Mouse (Mus musculus) cortical plate, adult 2 months (tissue): Measurements from ENCODE around the gene Bud31.

ENCODE experiments used
- CTCF ChIP-seq: fragments of 200-500 bp; IDR thresholded peaks from 2 replicates; pipeline ENCODE4 v1.5.1; 2011; ENCODE audit warnings: mild to moderate bottlenecking, control low read depth, low read length; ENCODE audit not compliant: insufficient read depth; ENCODE audit errors: extremely low read depth
- POLR2A ChIP-seq: fragments of 200-500 bp; IDR thresholded peaks from 2 replicates; pipeline ENCODE4 v1.6.1; 2011; ENCODE audit warnings: mild to moderate bottlenecking, low read length, control low read depth; ENCODE audit not compliant: insufficient read depth; ENCODE audit errors: extremely low read depth

GRCm38 (mm10) chr5:145130995-145131394 is 9.2 kb upstream of the Bud31 start:
- TF ChIP-seq CTCF (no peak), POLR2A (no peak)
